Mouse (Mus musculus) thymus, adult 18-20 months (tissue): ENCODE results near the gene H13.

Source experiments
- DNase-seq, 2 experiments: peaks; one replicate each; pipeline ENCODE4 v3.0.0; 2022; ENCODE audit warnings: mixed read lengths in 2 of 2

Gene H13

DNA sequence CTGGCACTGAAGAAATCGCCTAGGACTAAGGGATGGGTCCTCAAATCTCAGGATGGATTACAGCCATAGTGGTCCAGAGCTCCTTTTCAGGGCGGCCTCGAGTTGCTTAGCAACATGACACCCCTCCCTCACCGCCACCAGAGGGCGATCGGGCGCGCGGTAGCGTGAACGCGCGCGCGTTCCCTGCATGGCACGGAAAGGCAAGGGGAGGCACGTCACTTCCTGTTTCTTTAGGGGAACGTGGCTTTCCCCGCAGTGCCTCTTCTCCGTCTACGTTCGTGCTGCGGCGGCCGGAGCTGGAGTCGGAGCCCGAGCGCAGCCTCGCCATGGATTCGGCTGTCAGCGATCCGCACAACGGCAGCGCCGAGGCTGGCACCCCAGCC, at the start of gene H13:
TSS of gene H13 (plus strand) at position 206 of the 383 bp plus-strand sequence.
- DNase-seq = peak; percentile 84

DNA sequence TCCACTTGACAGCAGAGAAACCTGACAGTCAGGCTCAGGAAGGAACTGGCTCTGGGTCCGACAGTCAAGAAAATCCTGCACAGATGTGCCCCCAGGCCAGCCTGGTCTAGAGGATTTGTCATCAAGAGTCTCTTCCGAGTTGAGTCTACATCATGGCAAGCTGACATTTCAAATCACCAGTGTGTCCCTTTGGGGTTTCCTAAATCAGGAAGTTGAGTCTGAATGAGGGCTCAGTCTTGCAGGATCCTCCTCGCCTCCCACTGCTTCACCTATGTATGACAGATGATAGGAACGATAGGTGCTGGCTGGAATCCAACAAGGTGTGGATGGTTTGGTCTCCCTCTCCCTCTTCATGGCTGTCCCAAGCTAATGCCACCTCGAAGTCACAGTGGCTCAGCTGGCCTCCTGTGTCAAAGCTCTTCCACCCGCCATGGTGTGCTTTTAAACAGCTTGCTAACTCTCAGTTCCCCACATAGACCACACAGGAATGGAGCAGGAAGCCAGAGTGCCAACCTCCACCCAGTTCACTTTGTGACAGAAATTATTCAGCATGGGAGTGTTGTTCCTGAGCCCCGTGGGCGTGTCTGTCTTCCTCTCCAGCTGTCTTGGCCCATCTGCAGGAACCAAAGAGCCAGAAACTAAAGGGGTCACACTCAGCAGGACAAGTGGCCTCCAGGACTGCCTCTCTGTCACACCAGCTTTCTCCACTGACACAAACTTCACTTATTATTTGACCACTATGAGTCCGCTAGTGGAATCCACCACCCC, 48.7 kb upstream of the H13 start:
- DNase-seq = no peak

DNA sequence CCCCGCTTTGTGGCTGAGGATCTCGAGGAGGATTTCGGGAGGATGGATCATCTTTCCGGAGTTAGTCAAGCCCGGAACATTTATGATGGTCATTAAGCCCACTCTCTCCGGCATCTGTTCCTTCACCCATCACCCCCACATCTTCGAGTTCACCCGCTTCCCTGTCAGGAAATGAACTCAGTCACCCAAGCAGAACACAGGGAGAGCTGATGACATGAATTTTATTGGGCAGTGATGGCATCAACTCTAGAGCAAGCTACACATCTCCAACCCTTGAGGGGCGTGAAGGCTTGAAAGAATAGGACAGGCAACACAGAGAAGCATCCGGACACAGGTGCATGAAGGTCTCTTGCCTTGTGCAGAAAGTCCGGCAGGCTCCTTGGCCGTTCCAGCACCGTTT, 47.1 kb upstream of the H13 start:
- DNase-seq = no peak

DNA sequence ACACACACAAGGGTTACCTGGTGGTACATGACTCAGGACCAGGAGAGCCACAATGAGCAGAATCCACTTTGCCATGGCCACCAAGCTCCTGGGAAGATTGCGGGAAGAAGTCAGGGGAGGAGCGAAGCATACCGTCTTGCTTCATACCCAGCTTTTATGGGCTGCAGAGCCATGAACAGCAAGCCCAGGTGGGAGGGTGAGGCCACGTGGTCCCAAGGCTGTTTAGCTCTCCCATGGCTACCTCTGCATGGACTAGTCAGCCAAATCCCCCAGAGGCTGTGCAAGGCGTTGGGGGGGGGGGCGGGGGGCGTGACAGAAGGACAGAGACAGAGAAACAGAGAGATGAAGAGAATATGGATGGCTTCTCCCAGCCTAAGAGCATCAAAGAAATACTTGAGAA, 46.3 kb upstream of the H13 start, which contains the start of gene Defb25:
TSS of gene Defb25 (minus strand) at position 101 of the 400 bp plus-strand sequence.
- no peak for DNase-seq

DNA sequence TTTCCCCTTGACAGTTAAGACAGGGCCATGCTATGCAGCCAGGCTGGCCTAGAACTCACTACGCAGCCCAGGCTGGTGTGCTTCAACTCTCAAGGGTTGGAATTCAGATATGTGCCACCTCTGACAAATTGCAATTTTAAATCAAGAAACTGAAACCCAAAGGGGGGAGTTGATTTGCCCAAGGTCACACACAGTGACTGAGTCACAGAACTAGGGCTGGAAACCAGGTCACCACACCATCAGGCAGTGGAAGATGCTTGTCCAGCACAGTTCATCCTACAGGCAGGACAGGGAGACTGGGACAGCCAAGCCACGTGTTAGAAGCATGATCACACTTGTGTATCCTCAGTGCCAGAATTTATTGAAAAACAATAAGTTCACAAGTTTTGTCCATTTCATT, 44.7 kb upstream of the H13 start:
- DNase-seq = no peak

DNA sequence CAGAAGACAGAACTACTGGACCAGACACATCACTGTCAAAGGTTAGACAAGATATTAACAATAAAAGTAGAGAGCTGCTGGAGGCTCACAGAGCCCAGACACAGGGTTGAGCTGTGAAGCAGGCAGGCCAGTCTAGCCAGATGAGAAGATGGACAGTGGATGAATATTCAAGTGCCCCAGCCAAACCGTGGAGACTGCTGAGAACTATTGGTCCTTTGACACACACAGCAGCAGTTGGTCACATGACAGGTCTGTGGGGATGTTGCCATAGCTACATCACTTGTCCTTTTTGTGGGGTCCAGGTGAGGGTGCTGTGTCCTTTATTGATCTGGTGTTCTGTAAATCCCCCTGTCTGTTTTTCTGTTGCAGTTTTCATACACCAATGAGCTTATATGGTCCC, 44.0 kb upstream of the H13 start:
- no peak for DNase-seq

DNA sequence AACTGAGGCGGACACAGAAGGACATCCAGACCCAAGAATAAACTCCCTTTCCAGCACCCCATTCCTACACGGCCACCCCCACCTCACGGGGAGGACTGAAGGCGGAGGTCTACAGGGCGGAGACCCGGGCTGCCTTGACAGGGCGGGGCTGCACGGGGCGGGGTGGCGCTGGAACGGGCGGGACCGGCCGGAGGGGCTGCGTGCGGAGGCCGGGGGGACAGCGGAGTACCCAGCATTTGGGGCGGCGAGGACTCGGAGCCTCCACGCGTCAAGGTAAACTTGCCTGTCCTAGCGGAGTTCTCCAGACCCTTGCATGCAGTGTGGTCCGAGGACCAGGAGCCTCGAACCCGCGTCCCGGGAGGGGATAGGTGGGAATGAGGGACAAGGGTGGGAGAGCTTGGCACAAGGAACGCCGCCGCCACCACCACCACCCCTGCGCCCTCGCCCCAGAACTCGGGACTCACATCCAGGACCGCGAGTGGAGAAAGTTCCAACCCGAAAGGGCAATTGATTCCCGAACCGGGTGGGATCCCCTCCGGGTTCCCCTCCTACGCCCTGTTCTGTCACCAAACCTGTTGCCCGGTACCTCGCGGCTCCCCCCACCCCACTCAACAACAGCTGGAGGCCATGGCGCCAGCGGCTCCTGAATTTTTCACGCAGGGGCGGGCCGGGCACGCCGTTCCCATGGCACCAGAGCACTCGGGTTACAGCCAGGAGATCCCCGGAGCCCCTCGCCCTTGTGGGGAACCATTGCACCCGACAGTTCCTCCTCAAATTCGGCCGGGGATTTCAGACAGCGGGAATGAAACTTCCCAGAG, 42.3 kb upstream of the H13 start, which contains the start of gene Rem1:
TSS of gene Rem1 (plus strand) at position 178 of the 818 bp plus-strand sequence.
- DNase-seq = no peak

DNA sequence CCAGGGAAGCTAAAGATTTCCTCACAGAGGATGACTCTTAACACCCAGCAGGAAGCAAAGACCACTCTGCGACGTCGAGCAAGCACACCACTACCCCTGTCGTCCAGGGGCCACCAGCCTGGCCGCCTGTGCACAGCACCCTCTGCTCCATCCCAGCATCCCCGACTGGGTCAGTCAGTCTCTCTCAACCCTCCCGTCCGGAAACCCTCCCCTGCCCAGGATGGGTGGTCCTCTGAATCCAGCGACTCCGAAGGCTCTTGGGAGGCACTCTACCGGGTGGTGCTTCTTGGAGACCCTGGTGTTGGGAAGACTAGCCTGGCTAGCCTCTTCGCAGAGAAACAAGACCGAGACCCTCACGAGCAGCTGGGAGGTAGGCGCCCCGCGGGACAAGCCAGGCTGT, 41.2 kb upstream of the H13 start:
- DNase-seq = no peak

DNA sequence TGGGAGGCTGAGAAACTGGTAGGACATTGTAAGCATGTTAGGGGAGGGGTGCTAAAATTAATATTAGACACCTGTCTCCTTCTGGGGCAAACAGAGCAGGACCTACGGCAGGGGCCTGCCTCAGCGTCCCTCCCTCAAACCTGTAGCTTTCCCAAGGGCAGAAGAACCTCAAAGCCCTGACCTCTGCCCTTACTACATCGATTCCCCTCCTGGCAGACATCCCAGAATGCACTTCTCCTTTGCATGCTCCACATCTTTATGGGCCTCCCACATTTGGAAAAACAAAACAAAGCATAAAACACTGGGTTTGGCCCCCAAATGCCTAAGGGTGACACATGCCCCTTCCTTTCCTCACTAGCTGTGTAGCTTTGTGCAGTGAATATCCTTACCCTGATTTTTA, 40.0 kb upstream of the H13 start:
- DNase-seq = no peak

DNA sequence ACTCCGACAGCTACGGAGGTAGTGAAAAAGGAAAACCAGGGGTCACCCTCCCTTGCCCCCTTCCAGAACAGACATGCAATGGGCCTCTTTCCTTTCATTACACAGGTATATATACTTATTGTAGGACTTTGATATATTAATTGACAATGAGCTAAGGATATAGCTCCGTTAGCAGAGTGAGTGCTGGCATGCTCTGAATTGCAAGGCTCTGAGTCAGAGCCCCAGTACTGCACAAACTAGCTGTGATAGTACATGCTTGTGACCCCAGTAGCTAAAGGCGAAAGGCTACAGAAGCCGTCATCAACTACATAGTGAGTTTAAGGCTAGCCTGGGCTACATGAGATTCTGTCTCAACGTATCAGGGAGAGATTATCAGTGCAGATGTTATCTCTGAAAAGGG, 39.4 kb upstream of the H13 start:
- no peak for DNase-seq

DNA sequence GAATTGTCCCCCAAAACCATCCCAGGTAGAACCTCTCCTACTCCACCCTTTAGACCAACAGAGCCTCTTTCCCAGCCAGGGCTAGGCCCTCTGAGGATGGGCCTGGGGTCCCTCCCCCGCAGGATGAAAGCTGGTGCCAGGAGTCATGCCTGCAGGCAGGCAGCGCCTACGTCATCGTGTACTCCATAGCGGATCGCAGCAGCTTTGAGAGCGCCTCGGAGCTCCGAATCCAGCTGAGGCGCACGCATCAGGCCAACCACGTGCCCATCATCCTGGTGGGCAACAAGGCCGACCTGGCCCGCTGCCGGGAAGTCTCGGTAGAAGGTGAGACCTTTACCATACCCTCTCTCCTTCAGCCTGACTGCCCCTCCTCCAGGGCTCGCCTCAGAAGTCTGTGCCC, 35.9 kb upstream of the H13 start:
- no peak for DNase-seq

DNA sequence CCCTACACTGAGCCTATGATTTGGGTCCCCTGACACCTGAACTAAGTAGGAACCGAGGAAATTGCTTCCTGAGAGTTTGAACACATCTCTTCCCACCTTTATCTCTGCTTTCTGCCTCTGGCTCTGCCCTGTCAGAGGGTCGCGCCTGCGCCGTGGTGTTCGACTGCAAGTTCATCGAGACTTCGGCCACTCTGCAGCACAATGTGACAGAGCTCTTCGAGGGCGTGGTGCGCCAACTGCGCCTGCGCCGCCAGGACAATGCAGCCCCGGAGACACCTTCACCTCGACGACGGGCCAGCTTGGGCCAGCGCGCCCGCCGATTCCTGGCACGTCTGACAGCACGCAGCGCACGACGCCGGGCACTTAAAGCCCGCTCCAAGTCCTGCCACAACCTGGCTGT, 35.0 kb upstream of the H13 start:
- no peak for DNase-seq

DNA sequence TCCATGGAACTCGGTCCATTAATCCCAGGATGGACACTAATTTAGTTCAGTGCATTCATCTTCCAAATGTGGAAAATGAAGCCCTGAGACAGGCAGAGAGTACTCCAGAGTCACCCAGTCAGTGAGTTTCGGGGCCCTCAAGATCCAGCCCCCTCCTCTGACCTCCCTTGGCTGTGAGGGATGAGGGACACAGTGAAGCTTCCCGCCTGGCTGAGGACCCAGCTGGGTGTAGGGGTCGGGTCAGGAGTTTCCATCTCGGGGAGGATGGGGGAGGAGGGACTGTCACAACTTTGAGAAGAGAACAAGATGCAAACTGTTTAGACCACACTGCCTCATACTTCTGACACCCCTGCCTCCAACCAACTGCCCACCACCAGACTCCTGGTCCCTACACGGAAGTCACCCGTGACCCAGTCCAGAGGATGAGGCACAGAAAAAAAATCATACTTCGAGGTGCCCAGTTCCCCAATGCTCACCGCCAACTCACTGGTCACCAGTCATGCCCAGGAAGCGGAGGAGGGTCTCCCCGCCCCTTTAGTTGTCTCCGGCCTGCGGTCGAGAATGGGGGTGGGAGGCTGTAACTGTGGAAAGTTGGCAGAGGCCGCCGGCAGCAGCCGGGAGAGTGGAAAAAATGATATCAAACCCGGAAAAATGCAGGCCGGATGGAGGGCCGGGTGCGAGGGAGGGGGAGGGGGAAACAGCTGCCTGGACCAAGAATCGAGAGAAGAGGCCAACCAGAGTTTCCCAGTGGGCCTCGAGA, 32.8 kb upstream of the H13 start:
- no peak for DNase-seq

DNA sequence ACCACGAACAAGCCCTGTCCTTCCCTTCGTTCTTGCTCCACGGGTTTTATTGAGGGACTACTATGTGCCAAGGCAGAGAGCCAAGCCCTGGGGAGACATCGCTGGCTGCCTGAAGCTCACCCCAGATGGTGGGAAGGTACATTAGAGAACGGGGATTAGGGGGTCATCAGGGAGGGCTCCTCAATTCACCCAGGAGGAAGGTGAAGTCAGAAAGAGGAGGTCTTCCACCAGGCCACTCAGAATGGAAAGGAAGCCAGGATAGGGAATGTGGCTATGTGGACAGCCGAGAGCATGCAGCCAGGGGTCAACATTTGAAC, 32.3 kb upstream of the H13 start:
- no peak for DNase-seq

DNA sequence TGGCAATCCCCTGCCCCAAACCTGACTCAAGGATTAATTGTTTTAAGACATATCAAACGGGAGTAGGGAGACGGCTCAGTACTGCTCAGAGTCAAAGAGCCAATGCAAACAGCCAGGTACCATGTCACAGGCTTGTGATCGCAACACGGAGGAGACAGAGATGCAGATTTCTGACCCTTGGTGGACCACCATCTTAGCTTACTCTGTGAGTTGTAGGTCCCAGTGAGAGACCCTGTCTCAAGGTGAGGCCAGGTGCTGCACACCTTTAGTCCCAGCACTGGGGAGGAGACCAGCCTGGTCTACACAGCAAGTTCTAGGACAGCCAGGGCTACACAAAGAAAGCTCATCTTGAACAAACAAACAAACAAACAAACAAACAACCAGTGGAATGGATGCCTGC, 31.9 kb upstream of the H13 start:
- DNase-seq = no peak

DNA sequence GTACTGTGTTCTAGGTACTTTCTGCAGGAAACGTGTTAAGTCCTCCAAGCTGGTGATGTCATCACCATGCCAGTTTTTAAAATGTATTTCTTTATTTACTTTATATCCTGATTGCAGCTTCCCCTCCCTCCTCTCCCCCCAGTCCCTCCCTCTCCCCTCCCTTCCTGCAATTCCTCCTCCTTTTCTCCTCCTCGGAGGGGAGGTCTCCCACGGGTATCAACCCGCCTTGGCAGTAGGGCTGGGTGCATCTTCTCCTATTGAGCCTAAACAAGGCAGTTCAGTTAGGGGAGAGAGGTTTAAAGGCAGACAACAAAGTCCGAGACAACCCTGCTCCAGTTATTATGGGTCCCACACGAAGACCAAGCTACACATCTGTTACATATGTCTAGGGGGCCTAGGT, 30.4 kb upstream of the H13 start:
- DNase-seq = no peak

DNA sequence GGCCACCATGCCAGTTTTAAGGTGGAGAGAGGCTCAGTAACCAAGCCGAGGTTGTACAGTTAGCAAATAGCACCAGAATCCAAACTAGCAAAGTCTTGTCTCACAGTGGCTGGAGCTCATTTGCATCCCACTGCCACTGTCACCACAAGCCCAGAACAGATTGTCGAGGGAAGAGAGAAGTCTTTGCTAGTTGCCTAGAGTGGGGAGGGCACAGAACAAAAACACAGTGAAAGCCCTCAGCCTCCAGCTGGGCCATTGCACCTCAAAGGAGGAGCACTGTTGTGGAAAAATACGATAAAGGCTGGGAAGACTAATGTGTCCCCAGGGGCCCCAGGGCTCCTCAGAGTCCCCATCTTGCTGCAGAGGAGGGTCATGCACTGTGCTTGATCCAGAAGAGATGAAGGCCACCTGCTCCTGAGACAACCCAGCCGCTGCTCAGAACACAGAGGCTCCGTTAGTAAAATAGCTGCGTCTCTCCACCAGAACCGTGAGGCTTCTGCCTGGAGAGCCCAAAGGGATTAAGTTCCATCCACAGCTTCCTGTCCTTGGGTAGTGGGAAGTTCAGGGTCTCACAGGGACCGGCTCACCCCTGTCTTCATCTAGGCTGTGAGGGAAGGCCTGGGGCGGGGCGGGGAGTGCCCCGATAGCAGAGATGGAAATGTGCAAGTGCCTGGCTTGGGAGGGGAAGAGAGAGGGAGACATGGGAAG, 29.7 kb upstream of the H13 start:
- no peak for DNase-seq

DNA sequence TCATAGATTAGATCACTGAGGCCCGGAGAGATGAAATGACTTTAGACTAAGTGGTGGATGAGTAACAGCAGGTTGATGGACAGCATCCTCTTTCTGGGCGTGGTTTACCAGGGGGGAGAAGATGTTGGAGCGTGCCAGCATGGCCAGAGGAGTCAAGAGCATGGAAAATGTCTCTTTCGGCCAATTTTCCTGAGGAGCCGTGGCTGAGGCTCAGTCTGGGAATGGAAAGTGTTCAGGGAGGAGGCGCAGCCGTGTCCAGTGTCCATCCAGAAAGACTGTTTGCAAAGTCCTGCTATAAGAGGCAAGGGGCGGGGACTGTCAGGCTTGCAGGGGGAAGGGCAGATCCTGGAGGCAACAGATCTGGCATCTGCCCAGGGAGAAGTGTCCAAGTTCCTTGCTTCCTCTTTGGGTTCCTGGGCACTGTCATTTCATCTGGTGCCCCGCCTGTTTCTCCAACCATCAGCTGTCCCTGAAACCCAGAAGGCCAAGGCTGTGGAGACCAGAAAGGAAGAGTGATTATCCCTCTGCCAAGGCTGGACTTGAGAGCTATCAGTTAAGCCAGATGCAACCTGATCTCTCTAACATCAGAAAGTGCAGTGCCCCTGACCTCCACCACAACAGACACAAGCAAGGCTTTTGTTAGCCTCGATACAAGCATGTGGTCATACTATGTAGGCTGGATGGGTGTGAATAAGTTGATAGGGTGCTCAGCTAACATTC, 16.2 kb upstream of the H13 start:
- no peak for DNase-seq

DNA sequence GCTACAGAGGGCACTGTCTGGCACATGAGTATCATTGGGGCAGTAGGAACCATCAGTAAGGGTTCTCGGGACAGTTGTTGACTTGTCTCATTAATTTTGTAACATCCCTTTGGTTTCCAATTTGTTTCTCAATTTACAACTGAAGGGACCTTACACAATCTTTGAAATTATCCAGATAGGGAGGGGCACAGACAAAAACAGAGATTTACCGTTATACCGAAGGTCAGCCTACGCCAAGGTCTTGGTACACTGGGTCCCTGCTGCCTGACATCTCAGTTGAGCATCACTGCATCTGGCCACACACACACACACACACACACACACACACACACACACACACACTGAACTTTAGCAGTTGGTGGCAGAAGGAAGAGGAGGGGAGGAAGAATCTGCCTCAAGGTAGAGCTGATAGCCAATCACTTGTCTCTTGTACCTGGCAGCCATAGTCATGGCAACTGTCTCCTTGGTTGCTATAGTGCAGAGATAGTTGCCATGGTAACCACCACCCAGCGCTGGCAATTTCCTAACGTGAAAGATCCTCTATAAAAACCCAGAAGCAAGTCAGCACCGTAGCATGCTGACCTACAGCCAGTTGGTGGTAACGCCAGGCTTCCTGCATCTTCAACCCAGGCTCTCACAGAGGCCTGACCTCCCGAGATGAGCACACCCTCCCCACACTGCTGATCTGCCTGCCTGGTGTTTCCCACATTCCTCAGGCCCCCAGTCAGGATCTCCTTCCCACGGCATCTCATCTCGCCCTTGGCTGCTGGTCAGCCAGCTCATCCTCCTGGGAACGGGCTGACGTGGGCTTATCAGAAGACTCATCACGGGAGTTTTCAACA, 15.2 kb upstream of the H13 start:
- DNase-seq = no peak

DNA sequence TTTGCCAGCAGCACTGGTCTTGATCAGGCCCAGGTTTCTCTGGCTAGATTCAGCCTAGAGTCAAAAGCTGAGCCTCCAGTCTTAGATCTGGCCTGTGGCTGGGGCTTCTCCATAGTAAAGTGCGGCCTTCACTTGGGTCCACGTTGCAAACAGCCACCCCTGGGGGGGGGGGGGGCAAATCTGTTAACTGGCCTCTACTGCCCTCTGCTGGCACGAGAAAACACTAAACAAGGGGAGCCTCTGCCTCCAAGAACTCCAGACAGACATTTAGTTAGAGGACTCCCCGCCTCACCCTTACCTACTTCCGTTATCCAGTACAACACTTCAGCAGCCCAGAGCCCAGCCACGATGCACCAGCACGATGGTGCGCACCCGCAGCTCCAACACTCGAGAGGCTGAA, 11.9 kb upstream of the H13 start:
- DNase-seq = no peak

DNA sequence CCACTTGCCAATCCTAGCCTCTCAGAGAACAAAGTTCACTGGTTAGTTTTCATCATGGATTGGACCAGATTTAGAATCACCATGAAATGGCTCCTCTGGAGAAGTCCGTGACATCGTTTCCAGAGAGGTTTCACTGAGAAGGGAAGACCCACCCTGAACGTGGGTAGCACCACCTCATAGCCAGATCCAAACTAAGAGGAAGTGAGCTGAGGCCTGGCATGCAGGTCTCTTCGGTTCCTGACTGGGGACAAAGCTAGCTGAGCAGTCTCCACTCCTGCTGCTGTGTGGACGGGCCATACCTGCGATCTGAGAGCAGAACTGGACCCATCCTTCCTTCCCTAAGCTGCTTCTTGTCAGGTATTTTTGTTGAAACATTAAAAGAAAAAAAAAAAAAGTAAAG, 8.1 kb upstream of the H13 start:
- no peak for DNase-seq
